Mouse (Mus musculus) forebrain, embryonic 12.5 days (tissue): ENCODE results near the gene Defb48. TPM values are rescaled to one million over a fixed set of nuclear protein-coding genes. Genes with fewer than 3 reads are reported as not detected.

Experiments
- ATAC-seq: fragments of 200-750 bp; cut with Nextera tagmentation; 2 replicates; pipeline ENCODE4 v1.8.0; 2017; ENCODE audit warnings: moderate TSS enrichment; ENCODE audit not compliant: low FRiP score
- H3K27ac ChIP-seq: fragments of 300-500 bp; sonication (generic); 2 replicates; pipeline ENCODE4 v1.5.1; 2016; ENCODE audit warnings: mild to moderate bottlenecking
- H3K27me3 ChIP-seq: fragments of 300-500 bp; sonication (generic); 2 replicates; pipeline ENCODE4 v1.6.1; 2016; ENCODE audit warnings: mild to moderate bottlenecking
- H3K36me3 ChIP-seq: fragments of 300-500 bp; sonication (generic); replicated peaks from 2 replicates; pipeline ENCODE4 v1.6.1; 2016; ENCODE audit warnings: mild to moderate bottlenecking
- H3K4me1 ChIP-seq: fragments of 300-500 bp; sonication (generic); 2 replicates; pipeline ENCODE4 v1.6.1; 2016
- H3K4me2 ChIP-seq: fragments of 300-500 bp; sonication (generic); 2 replicates; pipeline ENCODE4 v1.6.1; 2016; ENCODE audit warnings: mild to moderate bottlenecking, moderate library complexity
- H3K4me3 ChIP-seq: fragments of 300-500 bp; sonication (generic); replicated peaks from 2 replicates; pipeline ENCODE4 v1.5.1; 2016; ENCODE audit warnings: mild to moderate bottlenecking
- H3K9ac ChIP-seq: fragments of 300-500 bp; sonication (generic); 2 replicates; pipeline ENCODE4 v1.6.1; 2016; ENCODE audit warnings: mild to moderate bottlenecking
- H3K9me3 ChIP-seq: fragments of 300-500 bp; sonication (generic); 2 replicates; pipeline ENCODE4 v1.6.1; 2016
- WGBS: fragments of 180-500 bp; shearing (Covaris S2); methylation state at CpG from one replicate; pipeline ENCODE4 v1.1.7; 2016; 5-methylcytosine and 5-hydroxymethylcytosine counted together
- polyA plus RNA-seq: library from polyadenylated mRNA; unstranded; fragments of >200 nt; fragmentation: Nextera tagmentation; extraction: Ambion mirVana; gene quantifications from 2 replicates; pipeline ENCODE4 v1.2.1, GENCODE M21; 2016

Gene Defb48
- polyA plus RNA-seq, 1 experiment from 2014 or later: not detected

- no peak overlapping the region for H3K27ac ChIP-seq
- peaks cover 11% of the 10 kb centered on the region; the same call in 1 of the 2 replicates for H3K4me1 ChIP-seq
- peak overlapping the region; percentile 27 for H3K4me3 ChIP-seq
- WGBS: 25% methylated on average over 15 of the region's 15 CpGs
- peak overlapping the region; percentile 49 for H3K4me2 ChIP-seq
- H3K27me3 ChIP-seq: no peaks in the 10 kb centered on the region
- no peak overlapping the region for H3K9ac ChIP-seq
- ATAC-seq: no peak
- H3K9me3 ChIP-seq: no peaks in the 10 kb centered on the region
- H3K36me3 ChIP-seq: no peaks in the 10 kb centered on the region
Measured at GRCm38 (mm10) chr14:62965811-62966520, 18.3 kb downstream of the Defb48 start.

- Histone ChIP-seq H3K36me3 (no peaks in the 10 kb centered on the region), H3K27ac (no peak overlapping the region), H3K9ac (no peak overlapping the region), H3K4me1 (peaks cover 11% of the 10 kb centered on the region; the same call in 1 of the 2 replicates), H3K27me3 (no peaks in the 10 kb centered on the region), H3K9me3 (no peaks in the 10 kb centered on the region), H3K4me3 (no peak overlapping the region), H3K4me2 (no peak overlapping the region)
- 88% methylated on average over 5 of the region's 5 CpGs for WGBS
- no peak for ATAC-seq
Measured at GRCm38 (mm10) chr14:62965342-62965741, 19.0 kb downstream of the Defb48 start.

GRCm38 (mm10) chr14:62963632-62964031 lies 20.7 kb downstream of the Defb48 start:
- Histone ChIP-seq H3K27me3 (no peaks in the 10 kb centered on the region), H3K9ac (no peak overlapping the region), H3K4me3 (no peak overlapping the region), H3K4me1 (peaks cover 11% of the 10 kb centered on the region; the same call in 1 of the 2 replicates), H3K9me3 (no peaks in the 10 kb centered on the region), H3K36me3 (peaks cover 11% of the 10 kb centered on the region), H3K27ac (no peak overlapping the region), H3K4me2 (no peak overlapping the region)
- 86% methylated on average over 4 of the region's 4 CpGs for WGBS
- no peak for ATAC-seq

GRCm38 (mm10) chr14:62956091-62956490 lies 28.2 kb downstream of the Defb48 start:
- Histone ChIP-seq H3K4me1 (no peaks in the 10 kb centered on the region), H3K9ac (no peak overlapping the region), H3K4me2 (no peak overlapping the region), H3K4me3 (no peak overlapping the region), H3K27me3 (no peaks in the 10 kb centered on the region), H3K27ac (no peak overlapping the region), H3K9me3 (no peaks in the 10 kb centered on the region), H3K36me3 (peaks cover 69% of the 10 kb centered on the region)
- WGBS: 91% methylated on average over 9 of the region's 9 CpGs
- no peak for ATAC-seq

DNA sequence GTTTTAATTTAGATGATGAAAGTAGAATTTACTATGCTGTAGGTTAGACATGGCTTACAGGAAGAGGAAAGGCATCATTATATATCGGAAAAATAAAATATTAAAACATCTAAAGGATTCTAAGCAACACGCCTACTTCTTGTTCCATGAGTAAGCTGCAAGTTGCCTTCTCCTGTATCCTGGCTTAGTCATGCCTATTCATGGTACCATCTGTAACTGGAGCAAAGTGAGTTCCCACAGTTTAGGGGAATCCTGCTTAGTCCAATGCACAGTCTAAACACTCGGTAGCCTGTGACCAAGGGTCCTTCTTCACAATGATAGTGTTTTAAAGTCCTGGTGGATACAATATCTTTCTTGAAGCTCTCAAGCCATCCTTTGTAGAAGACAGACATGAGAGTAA lies 37.5 kb downstream of the Defb48 start:
- 93% methylated on average over 3 of the region's 3 CpGs for WGBS
- ATAC-seq: no peak

GRCm38 (mm10) chr14:62940383-62941074 lies 43.8 kb downstream of the Defb48 start:
- no peak overlapping the region for H3K4me2 ChIP-seq
- H3K4me3 ChIP-seq: no peak overlapping the region
- peaks cover 37% of the 10 kb centered on the region for H3K36me3 ChIP-seq
- 92% methylated on average over 14 of the region's 14 CpGs for WGBS
- no peaks in the 10 kb centered on the region for H3K27me3 ChIP-seq
- no peak for ATAC-seq
- H3K9ac ChIP-seq: no peak overlapping the region
- H3K4me1 ChIP-seq: no peaks in the 10 kb centered on the region
- no peaks in the 10 kb centered on the region for H3K9me3 ChIP-seq
- no peak overlapping the region for H3K27ac ChIP-seq

More for the DNA sequence above, 37.5 kb downstream of the Defb48 start:
- Histone ChIP-seq H3K9ac (no peak overlapping the region), H3K27me3 (no peaks in the 10 kb centered on the region), H3K4me3 (no peak overlapping the region), H3K27ac (no peak overlapping the region), H3K4me1 (no peaks in the 10 kb centered on the region; the same call in 1 of the 2 replicates), H3K4me2 (no peak overlapping the region), H3K36me3 (peaks cover 17% of the 10 kb centered on the region), H3K9me3 (no peaks in the 10 kb centered on the region)

DNA sequence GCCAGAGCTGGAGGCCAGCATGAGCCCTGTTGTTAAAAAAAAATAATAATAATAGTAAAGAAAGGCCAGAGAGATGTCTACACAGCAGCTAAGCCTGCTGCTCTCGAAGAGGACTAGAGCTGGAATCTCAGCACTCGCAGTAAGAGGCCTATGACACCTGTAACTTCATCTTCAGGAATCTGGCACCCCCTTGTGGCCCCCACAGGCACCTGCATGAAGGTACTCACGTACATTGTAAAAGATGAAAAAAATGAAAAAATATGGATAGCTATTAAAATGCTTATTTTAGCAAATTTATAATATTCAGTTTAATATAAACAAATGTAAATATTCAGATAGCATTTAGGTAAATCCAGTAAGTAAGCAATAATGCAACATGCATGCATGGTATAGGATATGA lies 44.9 kb downstream of the Defb48 start:
- Histone ChIP-seq H3K4me1 (no peaks in the 10 kb centered on the region), H3K4me2 (no peak overlapping the region), H3K36me3 (peaks cover 30% of the 10 kb centered on the region), H3K9me3 (no peaks in the 10 kb centered on the region), H3K27ac (no peak overlapping the region), H3K9ac (no peak overlapping the region), H3K4me3 (no peak overlapping the region), H3K27me3 (no peaks in the 10 kb centered on the region)
- 98% methylated on average over 3 of the region's 3 CpGs for WGBS
- ATAC-seq: no peak

DNA sequence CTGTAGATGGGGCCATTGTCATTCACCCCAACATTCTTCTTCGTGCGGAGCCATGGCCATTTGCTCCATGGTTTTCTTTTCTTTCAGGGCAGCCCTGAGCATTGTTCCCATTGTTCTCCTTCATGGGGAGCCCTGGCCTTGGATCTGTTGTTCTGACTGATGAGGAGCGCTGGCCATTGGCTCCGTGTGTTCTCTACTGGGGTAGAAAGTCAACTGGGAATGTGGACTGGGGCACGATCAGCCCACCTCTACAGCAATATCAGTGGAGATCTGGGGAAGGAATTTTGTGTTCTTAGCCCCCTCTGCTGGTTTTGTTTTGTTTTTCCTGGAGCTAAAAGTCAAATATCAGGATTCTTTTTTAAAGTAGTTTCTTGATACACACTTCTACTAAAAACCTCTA lies 46.6 kb downstream of the Defb48 start:
- Histone ChIP-seq H3K27ac (no peak overlapping the region), H3K4me2 (no peak overlapping the region), H3K4me3 (no peak overlapping the region), H3K9me3 (no peaks in the 10 kb centered on the region), H3K36me3 (peaks cover 22% of the 10 kb centered on the region), H3K27me3 (no peaks in the 10 kb centered on the region), H3K9ac (no peak overlapping the region), H3K4me1 (no peaks in the 10 kb centered on the region)
- ATAC-seq: no peak
- 61% methylated on average over 5 of the region's 5 CpGs for WGBS

- no peaks in the 10 kb centered on the region for H3K9me3 ChIP-seq
- H3K27ac ChIP-seq: no peak overlapping the region
- no peak overlapping the region for H3K4me2 ChIP-seq
- H3K9ac ChIP-seq: no peak overlapping the region
- no peaks in the 10 kb centered on the region for H3K27me3 ChIP-seq
- no peak for ATAC-seq
- 95% methylated on average over 6 of the region's 6 CpGs for WGBS
- H3K4me1 ChIP-seq: no peaks in the 10 kb centered on the region
- H3K36me3 ChIP-seq: peaks cover 22% of the 10 kb centered on the region
- no peak overlapping the region for H3K4me3 ChIP-seq
Measured at GRCm38 (mm10) chr14:62936631-62937380, 47.5 kb downstream of the Defb48 start.

GRCm38 (mm10) chr14:62935361-62935760 lies 48.9 kb downstream of the Defb48 start:
- H3K27ac ChIP-seq: no peak overlapping the region
- no peak overlapping the region for H3K4me2 ChIP-seq
- H3K4me3 ChIP-seq: no peak overlapping the region
- H3K36me3 ChIP-seq: peaks cover 24% of the 10 kb centered on the region
- no peaks in the 10 kb centered on the region for H3K27me3 ChIP-seq
- H3K9me3 ChIP-seq: no peaks in the 10 kb centered on the region
- ATAC-seq: no peak
- H3K4me1 ChIP-seq: no peaks in the 10 kb centered on the region
- H3K9ac ChIP-seq: no peak overlapping the region
- 86% methylated on average over 9 of the region's 9 CpGs for WGBS

- Histone ChIP-seq H3K36me3 (peaks cover 21% of the 10 kb centered on the region), H3K27me3 (no peaks in the 10 kb centered on the region), H3K9ac (no peak overlapping the region), H3K4me1 (no peaks in the 10 kb centered on the region), H3K4me3 (no peak overlapping the region), H3K27ac (no peak overlapping the region), H3K9me3 (no peaks in the 10 kb centered on the region), H3K4me2 (no peak overlapping the region)
- ATAC-seq: no peak
- WGBS: 82% methylated on average over 5 of the region's 5 CpGs
Measured at GRCm38 (mm10) chr14:62928101-62928541, 56.2 kb downstream of the Defb48 start.
